Mouse (Mus musculus) left cerebral cortex, postnatal 10 days (tissue): ENCODE measurements around the gene Mark4. TPM values are rescaled to one million over a fixed set of nuclear protein-coding genes. Genes with fewer than 3 reads are reported as not detected.

Source experiments
- DNase-seq, 2 experiments: peaks; one replicate each; pipeline ENCODE4 v3.0.0; 2021 to 2022; ENCODE audit warnings: low spot score in 2 of 2, mixed read lengths in 1 of 2; ENCODE audit errors: extremely low spot score in 1 of 2
- intact Hi-C: fragments of 180-260 bp; cut with DNase I; formaldehyde crosslinking; loops from one replicate; pipeline ENCODE4 v1.15.1; 2025
- total RNA-seq, 2 experiments: library from RNA; stranded (reverse); gene quantifications; 2 replicates each; pipeline ENCODE4 v1.2.3; 2021

Gene Mark4
- total RNA-seq, 2 experiments from 2014 or later, result 110 to 115 TPM

DNA sequence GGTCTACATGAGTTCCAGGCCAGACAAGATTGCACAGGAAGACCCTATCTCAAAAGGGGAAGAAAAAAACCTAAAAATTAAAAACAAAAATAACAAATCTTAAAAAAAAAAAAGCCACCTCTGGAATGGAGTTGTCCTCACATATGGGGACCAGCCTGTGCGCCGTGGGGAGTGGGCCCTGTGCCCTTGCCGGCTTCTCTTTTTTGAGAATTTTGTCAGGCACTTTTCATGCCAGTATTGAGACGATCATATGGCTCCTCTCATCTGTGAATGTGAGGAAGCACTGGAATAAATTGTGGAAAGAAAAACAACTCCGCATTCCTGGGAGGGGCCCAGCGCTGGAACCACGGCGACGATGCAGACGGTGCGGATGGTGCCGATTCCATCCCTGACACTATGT lies 9.5 kb downstream of the Mark4 start:
- DNase-seq, result no peak
- intact Hi-C loops, result no loop called here

DNA sequence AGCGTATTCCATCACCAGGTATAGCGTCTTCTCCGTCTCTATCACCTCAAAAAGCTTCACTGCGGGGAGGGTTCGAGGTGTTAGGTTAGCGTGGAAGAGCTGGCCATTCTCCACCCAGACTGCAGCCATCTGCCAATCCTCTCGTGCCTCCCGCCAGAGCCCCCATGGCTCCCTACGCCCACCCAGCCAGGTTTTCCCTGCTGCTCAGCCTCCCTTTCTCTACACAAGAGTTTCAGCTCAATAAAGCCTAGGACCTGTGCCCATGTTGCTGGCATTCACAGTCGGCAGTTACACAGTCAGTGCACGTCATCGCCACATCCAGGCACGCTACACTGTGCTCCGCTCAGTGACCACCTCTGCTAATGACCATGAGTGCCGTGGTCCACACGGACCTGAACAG lies 10.9 kb downstream of the Mark4 start:
- intact Hi-C loops, result no loop called here
- DNase-seq, result no peak

DNA sequence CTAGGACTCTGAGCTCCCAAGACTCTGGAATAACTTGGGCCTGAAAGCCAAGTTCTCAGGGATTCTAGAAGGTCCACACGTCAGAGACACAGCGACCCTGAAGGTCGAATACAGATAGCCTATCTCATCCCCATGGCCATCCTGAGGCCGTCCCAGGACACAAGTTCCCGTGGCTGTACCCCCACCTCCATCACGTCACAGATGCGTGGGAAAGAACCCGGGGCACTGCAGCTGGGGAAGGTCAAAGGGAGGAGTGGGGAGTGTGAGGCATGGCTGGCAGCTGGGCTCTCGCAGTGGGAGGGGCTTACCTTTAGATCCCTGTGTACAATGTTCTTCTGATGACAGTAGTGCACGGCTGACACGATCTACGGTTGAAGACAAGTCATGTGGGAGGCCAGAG lies 13.8 kb downstream of the Mark4 start:
- intact Hi-C loops, result no loop called here
- DNase-seq, result no peak

DNA sequence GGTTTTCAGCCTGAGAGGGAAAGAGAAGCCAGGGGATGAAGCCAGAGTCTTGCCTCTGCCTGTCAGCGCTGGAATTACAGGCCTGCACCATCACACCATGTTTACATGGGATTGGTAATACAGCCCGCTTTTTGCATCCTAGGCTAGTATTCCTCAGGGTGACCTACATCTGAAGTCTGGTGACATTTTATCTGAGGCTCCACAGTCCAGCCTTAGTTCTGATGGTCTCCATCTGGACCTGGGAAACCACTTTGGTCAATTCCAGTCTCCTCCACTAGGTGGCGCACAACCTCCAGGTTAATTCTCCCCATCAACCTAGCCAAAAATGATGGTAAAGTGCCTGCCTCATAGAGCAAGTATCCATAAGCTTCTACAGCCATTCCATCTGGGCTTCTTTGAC lies 15.3 kb downstream of the Mark4 start:
- intact Hi-C loops, result no loop called here
- peak; percentile 78 to 80 for DNase-seq

DNA sequence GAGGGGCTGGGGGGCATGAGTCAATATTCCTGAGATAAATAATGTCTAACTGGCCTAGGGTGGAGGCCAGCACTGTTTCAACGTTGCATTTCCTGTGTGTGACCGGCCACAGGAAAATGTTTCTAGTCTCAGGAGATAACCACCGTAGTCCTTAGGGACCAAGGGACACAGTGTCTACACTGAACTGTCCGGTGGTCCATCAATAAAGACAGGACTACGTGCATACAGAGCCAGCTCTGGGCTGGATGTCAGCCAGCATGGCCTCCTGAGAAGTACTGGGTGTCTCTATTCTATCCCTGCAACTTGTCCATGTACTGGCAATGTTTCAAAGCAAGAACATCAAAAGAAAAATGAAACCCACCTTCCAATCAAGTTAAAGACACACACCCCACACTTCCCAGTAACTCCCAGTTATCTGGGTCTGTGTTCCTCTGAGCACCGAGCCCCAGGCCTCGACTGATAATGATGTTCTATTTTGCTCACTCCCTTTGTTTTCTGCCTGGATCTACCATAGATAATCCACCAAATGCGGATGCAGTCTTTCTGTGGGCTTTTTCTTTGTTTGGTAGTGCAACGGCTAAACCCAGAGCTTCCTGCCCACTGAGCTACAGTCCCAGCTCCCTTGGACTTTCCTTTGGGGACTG lies 17.1 kb downstream of the Mark4 start:
- DNase-seq, result no peak
- intact Hi-C loops, result no loop called here

DNA sequence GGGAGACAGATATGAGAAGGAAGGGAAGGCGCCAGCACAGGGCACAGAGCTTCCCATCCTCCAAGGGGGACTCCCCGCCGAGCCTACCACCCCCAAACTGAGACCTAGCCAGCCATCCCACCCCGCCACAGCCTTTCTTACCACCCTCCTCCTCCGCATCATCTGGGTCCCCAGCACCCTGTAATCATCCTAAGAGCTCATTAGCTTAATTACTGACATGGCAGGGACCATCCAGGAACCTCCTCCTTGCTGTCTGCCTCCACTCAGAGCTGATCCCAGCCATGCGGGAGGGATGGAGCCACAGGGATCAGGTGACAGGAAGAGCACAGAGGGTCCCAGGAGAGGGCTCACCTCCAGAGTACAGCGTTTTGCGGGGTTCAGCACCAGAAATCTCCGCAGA lies 21.6 kb downstream of the Mark4 start:
- intact Hi-C loops, result no loop called here
- DNase-seq, result no peak

DNA sequence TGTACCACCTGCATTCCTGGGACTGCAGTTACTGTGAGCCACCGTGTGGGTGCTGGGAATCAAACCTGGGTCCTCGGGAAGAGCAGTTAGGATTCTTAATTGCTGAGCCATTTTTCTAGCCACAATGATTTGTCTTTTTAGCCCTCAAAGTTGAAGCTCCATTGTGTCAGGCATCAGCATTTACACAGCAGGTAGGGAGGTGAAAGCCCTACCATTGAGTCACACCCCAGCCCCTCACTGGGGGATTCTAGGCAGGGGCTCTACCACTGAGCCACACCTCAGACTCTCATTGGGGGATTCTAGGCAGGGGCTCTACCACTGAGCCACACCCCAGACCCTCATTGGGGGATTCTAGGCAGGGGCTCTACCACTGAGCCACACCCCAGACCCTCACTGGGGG lies 22.3 kb downstream of the Mark4 start:
- no peak for DNase-seq
- intact Hi-C loops, result no loop called here

DNA sequence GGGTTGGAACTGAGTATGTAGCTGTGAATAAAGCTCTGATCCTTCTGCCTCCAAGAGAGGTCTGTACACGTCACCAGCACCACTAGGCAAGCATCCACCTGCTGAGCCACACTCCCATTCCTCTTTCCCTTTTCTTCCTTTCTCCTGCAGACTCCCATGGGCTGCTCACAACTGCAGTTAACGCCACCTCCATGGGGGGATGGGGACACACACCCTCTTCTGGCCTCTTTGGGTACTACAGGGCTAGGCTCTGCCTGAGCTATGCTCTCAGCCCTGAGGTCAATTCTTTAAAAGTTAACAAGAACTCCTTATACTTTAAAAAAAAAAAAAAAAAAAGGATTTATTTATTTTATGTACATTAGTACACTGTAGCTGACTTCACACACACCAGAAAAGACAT lies 26.1 kb downstream of the Mark4 start:
- intact Hi-C loops, result loop anchor here (5.0 kb wide), 1 partner anchor 220 kb away; no protein-coding TSS in a partner anchor
- no peak for DNase-seq

DNA sequence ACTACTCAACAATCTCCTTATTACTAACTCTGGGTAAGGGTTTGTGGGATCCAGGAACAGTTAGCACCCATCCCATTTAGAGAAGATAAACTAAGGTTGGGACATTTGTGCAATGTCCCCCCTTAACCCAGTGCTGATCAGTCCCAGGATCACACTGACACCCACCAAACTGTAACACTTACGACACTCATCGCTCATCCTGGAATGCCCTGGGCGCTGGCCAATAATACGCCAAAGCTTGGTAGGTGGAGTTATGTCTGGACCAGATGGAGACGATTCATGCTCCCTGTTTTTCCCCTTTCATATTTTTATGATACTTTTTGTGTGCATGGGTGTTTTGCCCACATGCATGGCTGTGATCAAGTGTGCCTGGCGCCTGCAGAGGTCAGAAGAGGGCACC lies 28.2 kb downstream of the Mark4 start:
- no peak for DNase-seq
- intact Hi-C loops, result loop anchor here (5.0 kb wide), 1 partner anchor 222 kb away; no protein-coding TSS in a partner anchor

DNA sequence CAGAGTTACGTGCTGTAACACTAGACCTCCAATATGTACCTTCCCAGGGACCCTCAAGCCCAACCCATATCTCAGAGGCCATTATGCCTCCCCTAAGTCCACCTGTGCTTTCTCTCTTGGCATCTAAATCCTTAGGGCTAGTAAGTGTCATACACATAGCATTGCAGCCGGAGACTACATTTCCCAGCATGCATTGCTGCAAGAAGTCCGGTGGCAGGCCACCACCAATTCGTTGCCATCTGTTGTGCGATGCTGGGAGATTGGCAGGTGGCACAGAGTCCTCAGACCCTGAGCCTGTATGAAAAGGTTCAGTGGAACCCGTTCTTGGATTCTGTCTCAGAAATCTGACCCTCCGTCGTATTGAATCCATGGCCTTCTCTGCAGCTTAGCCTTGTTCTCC lies 28.9 kb downstream of the Mark4 start:
- intact Hi-C loops, result loop anchor here (5.0 kb wide), 1 partner anchor 223 kb away; no protein-coding TSS in a partner anchor

DNA sequence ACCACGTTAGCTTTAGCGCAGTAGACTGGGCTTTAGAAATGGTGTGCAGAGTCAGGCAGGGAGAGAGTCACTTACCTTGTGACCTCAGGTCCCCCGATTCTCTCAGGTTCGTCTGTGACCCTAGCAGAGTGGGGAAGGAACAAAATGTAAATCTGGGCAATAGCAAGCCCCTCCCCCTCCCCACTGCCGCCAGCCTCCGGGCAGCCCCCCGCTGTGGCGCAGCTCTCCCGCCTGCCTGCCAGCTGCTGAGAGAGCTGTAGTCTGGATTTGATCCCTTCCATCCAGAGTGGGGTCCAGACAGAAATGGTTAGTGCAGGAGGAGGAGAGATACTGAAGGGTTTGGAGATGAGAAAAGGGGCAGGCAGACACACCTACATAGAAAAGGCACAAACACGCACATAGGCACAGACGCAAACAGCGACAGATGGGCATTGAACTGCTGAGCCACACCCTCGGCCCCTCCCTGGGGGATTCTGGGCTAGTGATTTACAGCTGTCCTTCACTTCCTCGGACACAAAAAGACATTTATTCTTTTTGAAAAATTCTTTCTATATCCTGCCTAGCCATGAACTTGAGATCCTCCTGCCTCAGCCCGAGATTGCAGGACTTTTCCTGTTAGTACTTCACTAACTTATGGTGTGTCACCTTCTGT lies 30.5 kb downstream of the Mark4 start:
- DNase-seq, result no peak
- intact Hi-C loops, result no loop called here

More for the DNA sequence above, 28.9 kb downstream of the Mark4 start:
- no peak for DNase-seq

DNA sequence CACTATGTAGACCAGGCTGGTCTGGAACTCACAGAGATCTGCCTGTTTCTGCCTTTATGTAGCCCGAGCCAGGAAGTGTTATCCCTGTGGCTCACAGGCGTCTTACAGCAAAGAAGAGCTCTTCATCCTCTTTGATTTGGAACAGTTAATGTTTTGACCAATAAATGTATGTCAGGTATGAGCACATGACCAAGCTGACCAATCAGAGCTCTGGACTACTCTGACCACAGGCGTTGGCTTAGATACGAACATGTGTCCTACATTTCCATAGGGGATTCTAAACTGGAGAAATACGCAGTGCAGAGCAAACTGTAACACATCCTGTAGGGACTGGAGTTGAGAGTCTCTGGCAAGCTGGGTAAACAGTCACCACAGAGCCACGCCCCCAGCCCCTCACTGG lies 31.7 kb downstream of the Mark4 start:
- no peak for DNase-seq
- intact Hi-C loops, result no loop called here

DNA sequence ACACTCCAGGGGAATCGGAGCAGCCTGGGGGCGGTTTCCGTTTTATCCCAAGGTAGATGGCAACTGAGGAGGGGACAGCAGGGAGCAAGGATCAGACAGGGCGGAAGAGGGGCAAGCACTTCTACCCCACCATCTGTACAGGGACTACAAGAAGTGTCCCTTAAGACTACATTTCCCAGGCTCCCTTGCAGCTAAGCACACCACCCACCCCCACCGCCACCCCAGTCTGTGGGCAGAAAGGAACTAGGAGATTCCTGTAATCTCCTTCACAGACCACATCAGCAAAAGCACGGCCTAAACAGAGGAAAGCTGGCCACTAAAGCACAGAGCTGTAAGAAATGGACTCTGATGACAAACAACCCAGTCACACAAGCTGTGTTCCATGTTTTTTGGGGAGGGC lies 32.3 kb downstream of the Mark4 start:
- DNase-seq, result no peak
- intact Hi-C loops, result no loop called here

DNA sequence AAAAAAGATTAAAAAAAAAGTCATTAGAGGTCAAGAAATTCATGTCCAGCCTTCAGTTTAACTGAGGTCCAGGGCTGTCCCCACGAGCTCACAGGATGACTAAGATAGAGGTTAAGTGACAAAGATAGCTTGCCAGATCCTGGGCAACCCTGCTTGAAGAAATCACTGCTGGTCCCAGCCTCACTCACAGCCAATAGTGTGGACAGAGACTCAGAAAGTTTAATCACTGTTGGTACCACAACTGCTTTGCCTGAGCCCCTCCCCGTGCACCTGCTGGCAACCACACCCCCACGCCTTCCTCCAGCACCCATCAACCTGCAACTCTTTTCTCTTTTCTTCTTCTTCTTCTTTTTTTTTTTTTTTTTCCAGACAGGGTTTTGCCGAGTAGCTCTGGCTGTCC lies 34.6 kb downstream of the Mark4 start:
- intact Hi-C loops, result no loop called here
- no peak for DNase-seq

DNA sequence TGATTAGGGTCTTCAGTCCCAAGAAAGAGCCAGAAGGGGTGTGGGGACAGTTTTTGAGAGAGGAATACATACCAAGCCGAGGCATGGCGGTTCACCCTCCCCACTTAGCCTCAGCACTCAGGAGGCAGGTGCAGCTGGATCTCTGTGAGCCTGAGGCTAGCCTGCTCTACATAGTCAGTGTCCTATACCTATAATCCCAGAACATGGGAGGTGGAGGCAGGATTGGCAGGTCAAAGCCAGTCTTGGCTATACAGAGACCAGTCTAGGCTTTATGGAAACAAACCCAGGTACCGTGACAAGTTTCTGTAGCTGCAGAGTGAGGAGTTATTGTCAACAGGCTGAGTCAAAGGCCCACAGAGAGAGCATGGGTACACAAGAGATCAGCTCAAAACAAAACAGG lies 35.5 kb downstream of the Mark4 start:
- DNase-seq, result no peak
- intact Hi-C loops, result no loop called here

DNA sequence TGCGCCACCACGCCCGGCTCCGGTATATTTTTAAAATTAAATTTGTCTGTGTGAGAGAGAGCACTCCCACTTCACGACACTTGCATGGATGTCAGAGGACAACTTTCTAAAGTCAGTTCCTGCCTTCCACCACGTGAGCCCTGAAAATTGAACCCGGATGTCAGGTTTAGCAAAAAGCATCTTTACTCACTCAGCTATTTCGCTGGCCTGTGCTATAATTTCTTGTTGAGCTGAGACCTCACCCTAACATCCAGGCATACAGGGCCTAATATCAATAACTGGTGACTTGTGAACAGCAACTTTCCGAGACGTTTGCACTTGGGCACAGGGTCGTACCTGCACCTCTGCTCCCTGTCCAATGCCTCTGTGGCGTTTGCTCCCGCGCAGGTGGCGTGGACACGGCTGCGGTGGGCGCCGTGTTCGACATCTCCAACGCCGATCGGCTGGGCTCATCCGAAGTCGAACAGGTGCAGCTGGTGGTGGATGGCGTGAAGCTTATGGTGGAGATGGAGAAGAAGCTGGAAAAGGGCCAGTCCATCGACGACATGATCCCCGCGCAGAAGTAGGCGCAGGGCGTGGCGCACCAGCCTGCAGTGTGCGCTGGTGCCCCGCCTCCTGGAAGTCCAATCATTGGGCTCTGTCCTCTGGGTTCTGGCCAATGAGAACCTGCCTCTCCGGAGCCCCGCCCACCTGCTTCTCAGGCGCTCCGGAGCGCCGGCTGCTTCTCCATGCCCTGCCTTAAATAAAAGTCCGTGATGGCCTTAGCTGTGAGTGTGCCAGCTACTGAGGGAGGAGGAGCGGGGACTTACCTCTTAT lies 37.6 kb downstream of the Mark4 start:
- DNase-seq, result peak; percentile 83 to 94
- intact Hi-C loops, result no loop called here

DNA sequence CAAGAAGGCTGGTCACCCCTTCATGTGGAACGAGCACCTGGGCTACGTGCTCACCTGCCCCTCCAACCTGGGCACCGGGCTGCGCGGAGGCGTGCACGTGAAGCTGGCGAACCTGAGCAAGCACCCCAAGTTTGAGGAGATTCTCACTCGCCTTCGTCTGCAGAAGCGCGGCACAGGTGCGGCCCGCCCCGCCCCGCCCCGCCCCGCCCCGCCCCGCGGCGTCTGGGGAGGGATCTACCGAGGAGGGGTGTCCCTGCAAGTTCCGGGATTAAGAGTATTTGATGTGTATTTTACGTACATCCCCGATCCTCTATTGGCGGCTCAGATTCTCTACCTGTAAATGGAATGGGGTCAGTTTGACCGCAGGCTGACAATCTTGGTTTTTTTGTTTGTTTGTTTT lies 38.5 kb downstream of the Mark4 start:
- no peak for DNase-seq
- intact Hi-C loops, result no loop called here

DNA sequence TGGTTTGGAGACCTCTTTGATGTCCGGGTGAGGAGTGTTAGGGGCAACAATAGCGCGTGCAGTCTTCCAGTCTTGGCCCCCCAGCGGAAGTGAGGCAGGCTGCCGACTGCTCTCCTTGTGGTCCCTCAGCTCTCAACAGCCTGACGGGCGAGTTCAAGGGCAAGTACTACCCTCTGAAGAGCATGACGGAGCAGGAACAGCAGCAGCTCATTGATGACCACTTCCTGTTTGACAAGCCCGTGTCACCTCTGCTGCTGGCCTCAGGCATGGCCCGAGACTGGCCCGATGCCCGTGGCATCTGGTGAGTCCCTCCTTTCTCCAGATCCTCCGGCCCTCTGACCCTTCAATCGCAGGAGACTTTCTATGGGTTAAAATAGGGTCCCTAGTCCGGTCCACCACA lies 42.0 kb downstream of the Mark4 start:
- DNase-seq, result peak in 1 of 2 experiments; percentile 36
- intact Hi-C loops, result no loop called here

DNA sequence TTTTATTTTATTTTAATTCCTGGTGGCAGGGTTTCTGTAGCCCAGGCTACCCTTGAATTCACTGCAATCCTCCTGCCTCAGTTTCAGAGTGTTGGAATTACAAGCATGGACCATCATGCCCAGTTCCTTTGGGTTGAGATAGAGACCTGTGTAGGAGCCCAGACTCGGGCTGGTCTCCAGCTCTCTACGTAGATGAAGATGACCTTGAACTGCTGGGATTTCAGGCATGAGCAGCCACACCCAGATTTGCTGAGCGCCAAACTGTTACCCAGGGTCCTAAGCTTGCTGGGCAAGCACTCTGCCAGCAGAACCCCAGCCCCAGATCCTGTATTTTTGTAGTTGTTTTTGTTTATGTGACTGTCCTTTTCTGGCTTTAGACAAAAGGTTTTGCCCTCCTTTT lies 45.1 kb downstream of the Mark4 start:
- intact Hi-C loops, result no loop called here
- DNase-seq, result no peak

DNA sequence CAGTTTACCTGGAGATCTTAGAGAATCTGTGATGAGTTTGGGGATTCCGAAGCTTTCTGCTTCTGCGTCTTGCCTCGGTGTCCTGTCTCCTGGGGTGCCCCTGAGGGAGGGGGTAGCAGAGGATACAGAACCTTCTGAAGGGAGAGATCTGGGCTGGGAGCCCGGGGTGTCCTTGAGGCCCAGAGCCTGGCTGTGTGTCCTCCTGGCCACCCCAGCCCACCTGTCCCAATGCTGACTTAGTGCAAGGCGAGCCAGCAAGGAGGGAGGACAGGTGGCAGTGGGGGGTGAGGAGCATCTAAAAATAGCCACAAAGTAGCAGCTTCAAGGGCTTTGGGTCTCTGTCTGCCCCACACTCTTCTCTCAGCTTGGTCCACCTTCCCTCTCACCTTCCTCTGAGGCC lies 46.8 kb downstream of the Mark4 start:
- intact Hi-C loops, result no loop called here
- DNase-seq, result no peak
